Mouse (Mus musculus): ENCODE measurements at regions not wholly inside any gene's neighbourhood (a gene's known extent, or its start where the extent isn't known, plus 50 kb on each side); places are given as distances from the start of the nearest gene placed in this dataset.
A peak's percentile ranks its signal among the peaks of the same experiment; 100 is the strongest.

GRCm38 (mm10) chr14:88633771-88634170 lies 162.6 kb upstream of the Pcdh20 start:
- DNase-seq (ENCODE audit: low spot score in 2 of 2): no peak
- intact Hi-C loops (cut with DNase I): no loop called here

- intact Hi-C loops (cut with DNase I): no loop called here
- DNase-seq (ENCODE audit: low spot score in 2 of 2): no peak
Observed at GRCm38 (mm10) chr14:88595376-88595775, 124.2 kb upstream of the Pcdh20 start.

- no peak for DNase-seq (ENCODE audit: low spot score in 2 of 2)
- intact Hi-C loops (cut with DNase I): no loop called here
Observed at GRCm38 (mm10) chr14:88570053-88570452, 98.9 kb upstream of the Pcdh20 start.

GRCm38 (mm10) chr14:88567566-88567965 lies 96.4 kb upstream of the Pcdh20 start:
- no peak for DNase-seq (ENCODE audit: low spot score in 2 of 2)
- intact Hi-C loops (cut with DNase I): no loop called here

GRCm38 (mm10) chr14:88543601-88544000 lies 72.4 kb upstream of the Pcdh20 start:
- intact Hi-C loops (cut with DNase I): no loop called here
- peak in 1 of 2 experiments; percentile 2 for DNase-seq (ENCODE audit: low spot score in 2 of 2)

- intact Hi-C loops (cut with DNase I): no loop called here
- DNase-seq (ENCODE audit: low spot score in 2 of 2): no peak
Observed at GRCm38 (mm10) chr14:88542522-88542921, 71.3 kb upstream of the Pcdh20 start.
